Mouse (Mus musculus) left cerebral cortex, adult 2 months (tissue): ENCODE results near the gene Gucy2c. TPM values are rescaled to one million over a fixed set of nuclear protein-coding genes. Genes with fewer than 3 reads are reported as not detected.
A peak's percentile ranks its signal among the peaks of the same experiment; 100 is the strongest.
"Not testable (repeated sequence)": the region's sequence is repeated elsewhere in the genome, so short reads cannot be mapped to it uniquely, and the experiment has no call there.

ENCODE experiments used
- DNase-seq, 2 experiments: peaks; one replicate each; pipeline ENCODE4 v3.0.0; 2021 to 2022; ENCODE audit warnings: low spot score in 2 of 2, mixed read lengths in 1 of 2; ENCODE audit errors: extremely low spot score in 1 of 2
- H3K27ac ChIP-seq: fragments of 200-600 bp; 2 replicates; pipeline ENCODE4 v1.8.1; 2022
- H3K4me3 ChIP-seq: fragments of 200-600 bp; 2 replicates; pipeline ENCODE4 v1.8.1; 2022
- CTCF ChIP-seq: fragments of 200-600 bp; IDR thresholded peaks from 2 replicates; pipeline ENCODE4 v1.8.1; 2022; ENCODE audit warnings: antibody characterized with exemption, mild to moderate bottlenecking, moderate library complexity
- intact Hi-C: fragments of 180-260 bp; cut with DNase I; formaldehyde crosslinking; loops from one replicate; pipeline ENCODE4 v1.15.1; 2025
- total RNA-seq, 2 experiments: library from RNA; stranded (reverse); gene quantifications; 2 replicates each; pipeline ENCODE4 v1.2.3; 2021

Gucy2c gene
- total RNA-seq, 2 experiments from 2014 or later: 0.38 to 0.40 TPM

DNA sequence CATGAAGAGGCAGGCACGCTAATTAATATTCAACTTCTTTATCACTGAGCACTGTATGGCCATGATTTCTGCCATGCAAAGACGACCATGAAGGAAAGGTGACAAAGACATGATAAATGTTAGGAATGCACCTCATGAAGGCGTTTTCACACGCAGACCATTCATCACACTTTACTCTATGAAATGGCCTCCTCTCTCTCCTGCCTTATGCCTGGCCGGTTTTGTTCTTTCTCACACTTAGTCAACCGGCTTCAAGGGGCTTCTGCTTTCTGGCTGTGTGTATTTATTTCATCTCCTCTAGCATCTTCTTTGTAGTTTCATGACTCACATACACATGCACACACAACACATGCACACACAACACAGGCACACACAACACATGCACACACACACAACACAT lies 19.7 kb upstream of the Gucy2c start:
- Histone ChIP-seq H3K4me3 (no peak overlapping the region), H3K27ac (no peak overlapping the region)
- TF ChIP-seq CTCF: no peak
- no peak for DNase-seq
- intact Hi-C loops: no loop called here

DNA sequence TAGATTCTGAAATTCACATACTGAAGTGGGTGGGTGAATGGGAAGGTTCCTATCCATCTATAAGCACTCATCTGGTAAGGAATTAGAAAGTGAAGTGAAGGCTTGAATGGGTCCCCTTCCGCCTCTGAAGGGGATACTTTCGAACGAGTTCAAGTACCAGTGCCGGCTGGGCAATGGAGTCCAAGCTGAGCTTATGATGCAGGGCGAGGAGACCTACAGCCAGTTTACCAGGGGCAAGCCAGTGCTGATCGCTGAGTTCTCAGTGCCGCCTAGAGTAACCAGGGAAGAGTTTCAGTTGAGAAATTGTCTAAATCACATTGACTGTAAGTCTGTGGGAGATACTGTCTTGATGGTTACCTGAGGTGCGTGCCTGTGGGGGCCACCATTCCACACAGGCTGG lies 19.1 kb upstream of the Gucy2c start:
- intact Hi-C loops: no loop called here
- no peak overlapping the region for H3K27ac ChIP-seq
- H3K4me3 ChIP-seq: no peak overlapping the region
- DNase-seq: no peak
- no peak for TF ChIP-seq CTCF

DNA sequence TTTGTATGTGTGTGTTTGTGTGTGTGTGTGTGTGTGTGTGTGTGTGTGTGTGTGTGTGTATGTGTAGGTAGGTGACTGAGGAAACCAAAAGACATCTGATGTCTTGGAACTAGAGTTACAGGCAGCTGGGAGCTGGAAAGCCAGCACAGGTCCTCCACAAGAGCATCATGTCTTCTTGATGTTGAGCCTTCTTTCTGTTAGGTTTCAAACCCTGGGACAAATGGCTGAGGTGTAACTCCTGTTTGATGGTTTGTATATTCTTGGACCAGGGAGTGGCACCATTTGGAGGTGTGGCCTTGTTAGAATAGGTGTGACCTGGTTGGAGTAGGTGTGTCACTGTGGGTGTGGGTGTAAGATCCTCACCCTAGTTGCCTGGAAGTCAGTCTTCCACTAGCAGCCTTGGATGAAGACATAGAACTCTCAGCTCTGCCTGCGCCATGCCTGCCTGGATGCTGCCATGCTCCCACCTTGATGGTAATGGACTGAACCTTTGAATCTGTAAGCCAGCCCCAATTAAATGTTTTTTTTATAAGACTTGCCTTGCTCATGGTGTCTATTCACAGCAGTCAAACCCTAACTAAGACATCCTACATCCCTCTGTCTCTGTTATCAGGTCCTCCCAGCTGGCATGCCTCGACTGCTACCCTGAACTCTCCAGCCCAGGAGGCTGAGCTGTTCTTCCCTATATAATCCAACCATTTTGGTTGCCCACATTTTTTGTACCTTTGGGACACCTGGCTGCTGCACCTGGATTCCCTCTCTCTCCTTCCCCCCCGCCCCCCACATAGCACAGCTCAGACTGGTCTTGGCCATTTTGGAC lies 16.5 kb upstream of the Gucy2c start:
- intact Hi-C loops, H3K27ac ChIP-seq, DNase-seq: not testable (repeated sequence)

DNA sequence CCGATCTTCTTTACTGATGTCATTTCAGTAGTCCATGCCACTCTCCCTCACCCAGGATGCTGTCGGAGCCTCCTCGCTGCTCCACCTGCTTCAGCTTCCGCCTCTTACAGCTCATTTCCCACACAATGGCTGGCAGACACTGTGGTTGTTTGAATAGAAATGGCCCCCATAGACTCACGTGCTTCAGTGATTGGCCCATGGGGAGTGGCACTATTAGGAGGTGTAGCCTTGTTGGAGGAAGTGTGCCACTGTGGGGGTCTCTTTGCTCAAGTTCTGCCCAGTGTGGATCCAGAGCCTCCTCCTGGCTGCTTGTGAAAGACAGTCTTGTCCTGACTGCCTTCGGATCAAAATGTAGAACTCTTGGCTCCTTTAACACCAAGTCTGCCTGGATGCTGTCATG lies 14.3 kb upstream of the Gucy2c start:
- Histone ChIP-seq H3K4me3 (no peak overlapping the region), H3K27ac (no peak overlapping the region)
- no peak for DNase-seq
- intact Hi-C loops: no loop called here
- TF ChIP-seq CTCF: no peak

More for the DNA sequence above, 16.5 kb upstream of the Gucy2c start:
- not testable (repeated sequence) for H3K4me3 ChIP-seq

DNA sequence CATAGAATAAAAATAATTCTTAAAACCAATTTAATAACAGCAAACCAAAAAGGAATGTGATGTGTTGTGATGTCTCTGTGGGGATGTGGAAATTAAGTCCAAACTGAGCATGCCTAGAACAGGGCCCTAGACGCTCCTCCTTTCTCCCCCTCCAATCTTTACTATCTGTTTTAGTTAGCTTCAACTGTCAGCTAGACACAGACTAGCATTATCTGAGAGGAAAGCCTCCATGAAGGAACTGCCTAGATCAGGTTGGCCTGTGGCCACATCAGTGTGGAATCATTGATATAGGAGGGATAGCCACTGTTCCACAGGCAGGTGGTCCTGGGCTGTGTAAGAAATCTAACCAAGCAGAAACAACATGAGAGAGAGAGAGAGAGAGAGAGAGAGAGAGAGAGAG lies 13.5 kb upstream of the Gucy2c start:
- intact Hi-C loops: no loop called here
- DNase-seq: no peak
- Histone ChIP-seq H3K27ac (no peak overlapping the region), H3K4me3 (no peak overlapping the region)
- TF ChIP-seq CTCF: no peak

DNA sequence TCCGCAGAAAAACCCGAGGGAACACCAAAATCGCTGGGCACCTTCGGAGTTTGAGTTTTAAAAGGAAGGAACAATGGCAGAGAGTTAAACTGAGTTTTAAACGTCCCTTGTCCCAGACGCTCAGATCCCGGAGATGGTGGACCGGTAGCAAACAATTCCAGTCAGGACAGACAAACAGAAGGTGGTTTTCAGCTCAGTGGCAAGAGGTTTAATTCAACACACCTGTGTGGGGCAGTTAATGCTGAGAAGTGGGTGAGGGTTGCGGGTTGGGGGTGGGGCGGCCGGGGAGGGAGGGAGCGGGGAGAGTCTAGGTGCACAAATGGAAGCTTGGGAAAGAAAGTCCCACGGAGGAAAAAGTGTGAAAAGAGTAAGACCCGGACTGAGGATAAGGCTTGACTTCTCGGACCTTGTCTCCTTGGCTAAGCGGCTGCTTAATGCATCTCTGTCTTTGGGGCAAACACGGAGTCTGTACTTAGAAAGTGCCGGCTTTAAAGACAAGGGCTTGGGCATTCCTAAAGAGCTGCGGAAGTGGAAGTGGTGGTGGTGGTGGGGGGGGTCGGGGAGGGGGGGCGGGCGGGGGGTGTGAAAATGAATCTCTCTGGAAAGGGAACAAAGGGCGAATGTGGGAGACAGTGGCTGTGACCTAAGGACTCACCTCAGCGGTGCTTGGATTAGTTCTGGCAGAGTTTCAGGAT lies 12.4 kb upstream of the Gucy2c start:
- intact Hi-C loops: no loop called here
- H3K27ac ChIP-seq: no peak overlapping the region
- no peak overlapping the region for H3K4me3 ChIP-seq
- DNase-seq: no peak
- no peak for TF ChIP-seq CTCF

DNA sequence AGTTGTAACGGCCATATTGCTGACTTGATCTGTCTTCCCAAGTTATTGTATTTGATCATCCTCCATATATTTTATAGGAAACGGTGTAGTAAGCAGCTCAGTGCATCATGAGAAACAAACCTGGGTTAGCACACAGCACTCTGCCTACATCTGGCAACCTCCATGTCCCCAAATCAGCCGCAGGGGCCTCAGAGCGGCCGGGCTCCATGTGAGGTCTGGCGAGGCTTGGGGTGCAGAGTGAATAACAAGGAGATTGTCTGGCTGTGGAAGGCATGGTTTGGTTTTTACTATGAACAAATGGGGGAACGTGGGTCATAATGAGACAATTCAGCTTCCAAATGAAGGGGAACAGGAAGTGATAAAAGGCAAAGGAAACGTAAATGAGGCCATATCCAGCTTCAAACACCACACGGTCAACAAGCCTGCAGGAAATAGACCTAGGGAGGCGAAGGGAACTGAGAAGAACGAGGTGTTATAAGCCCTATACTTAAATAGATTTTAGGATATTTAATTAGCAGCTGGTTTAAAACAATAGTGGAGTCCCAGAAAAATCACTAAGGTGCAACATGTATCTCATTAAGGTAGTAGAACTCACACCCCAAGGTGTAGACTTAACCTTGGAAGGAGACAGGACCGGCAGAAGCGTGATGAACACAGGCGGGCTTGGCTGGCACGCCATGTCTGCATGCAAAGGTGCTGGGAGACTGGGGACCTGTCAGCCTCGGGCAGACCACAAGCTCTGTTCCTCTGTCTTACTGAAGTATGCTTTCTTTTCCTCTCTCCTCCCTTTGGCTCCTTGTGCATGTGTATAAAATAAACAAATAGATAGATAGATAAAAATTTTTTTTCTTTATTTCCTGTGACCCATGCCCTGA lies 11.6 kb upstream of the Gucy2c start:
- H3K27ac ChIP-seq: no peak overlapping the region
- no peak for DNase-seq
- intact Hi-C loops: no loop called here
- H3K4me3 ChIP-seq: no peak overlapping the region
- no peak for TF ChIP-seq CTCF

DNA sequence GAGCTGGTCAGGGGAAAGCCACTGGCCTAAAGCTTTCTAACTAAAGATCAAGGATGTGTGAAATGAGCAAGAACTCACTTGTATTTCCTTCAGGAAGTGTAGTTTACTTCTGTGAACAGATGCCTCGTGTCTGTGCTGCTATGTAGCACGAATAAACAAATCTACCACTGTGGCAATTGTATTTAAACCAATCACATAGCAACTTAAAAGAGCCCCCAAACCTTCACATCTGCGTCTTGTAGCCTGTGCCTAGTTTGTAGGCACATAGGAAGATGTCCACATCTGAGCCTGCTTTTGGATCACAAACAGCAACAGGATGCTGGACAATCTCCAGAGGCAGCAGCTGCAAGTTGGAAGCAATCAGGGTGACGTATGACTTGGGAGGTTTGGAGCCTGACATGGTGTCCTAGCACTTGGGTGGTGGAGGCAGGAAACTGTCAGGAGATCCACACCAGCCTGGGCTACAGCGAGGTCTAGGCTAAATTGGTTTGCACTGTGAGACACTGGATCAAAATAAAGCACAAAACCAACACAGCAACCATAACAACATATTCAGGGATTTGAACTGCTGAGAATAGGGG lies 7.9 kb upstream of the Gucy2c start:
- no peak for TF ChIP-seq CTCF
- no peak for DNase-seq
- H3K27ac ChIP-seq: no peak overlapping the region
- intact Hi-C loops: no loop called here
- no peak overlapping the region for H3K4me3 ChIP-seq

DNA sequence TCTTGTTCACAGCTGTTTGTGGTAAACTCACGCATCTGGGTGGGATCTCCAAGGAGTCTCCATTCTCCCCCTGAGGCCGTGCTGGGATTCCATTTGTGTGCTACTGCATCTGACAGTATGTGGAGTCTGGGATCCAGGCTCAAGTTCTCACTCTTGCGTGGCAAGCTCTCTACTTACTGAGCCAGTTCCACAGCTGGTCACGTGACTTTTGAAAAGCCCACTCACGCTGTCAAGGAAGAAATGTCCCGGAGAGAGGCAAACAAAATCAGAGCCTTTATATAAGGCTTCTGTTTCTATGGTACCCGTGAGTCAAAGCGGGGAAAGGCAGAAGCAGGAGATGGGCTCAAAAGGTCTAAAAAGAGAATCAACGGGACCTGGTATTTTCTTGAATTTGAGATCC lies 1.2 kb upstream of the Gucy2c start:
- Histone ChIP-seq H3K4me3 (no peak overlapping the region), H3K27ac (no peak overlapping the region)
- DNase-seq: peak in 1 of 2 experiments; percentile 29
- TF ChIP-seq CTCF: no peak
- intact Hi-C loops: no loop called here

DNA sequence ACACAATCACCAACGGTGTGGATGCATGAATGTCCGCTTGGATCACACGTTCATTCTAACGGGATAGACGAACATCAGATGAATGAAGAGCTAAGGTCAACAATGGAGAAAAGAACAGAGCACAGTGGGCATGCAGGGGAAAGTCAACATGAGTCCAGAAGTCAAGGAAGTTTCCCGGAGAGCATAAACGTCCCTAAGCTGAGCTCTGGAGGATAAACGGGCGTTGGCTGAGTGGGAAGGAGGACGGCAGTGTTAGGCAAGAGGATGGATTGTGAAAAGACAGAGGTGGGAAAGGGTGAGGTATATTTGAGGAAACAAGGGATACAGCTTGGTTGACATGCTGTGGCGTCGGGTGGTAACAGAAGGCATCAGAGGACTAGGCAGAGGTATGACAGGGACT lies 581 bp upstream of the Gucy2c start:
- intact Hi-C loops: no loop called here
- Histone ChIP-seq H3K27ac (no peak overlapping the region), H3K4me3 (no peak overlapping the region)
- DNase-seq: no peak
- TF ChIP-seq CTCF: no peak

DNA sequence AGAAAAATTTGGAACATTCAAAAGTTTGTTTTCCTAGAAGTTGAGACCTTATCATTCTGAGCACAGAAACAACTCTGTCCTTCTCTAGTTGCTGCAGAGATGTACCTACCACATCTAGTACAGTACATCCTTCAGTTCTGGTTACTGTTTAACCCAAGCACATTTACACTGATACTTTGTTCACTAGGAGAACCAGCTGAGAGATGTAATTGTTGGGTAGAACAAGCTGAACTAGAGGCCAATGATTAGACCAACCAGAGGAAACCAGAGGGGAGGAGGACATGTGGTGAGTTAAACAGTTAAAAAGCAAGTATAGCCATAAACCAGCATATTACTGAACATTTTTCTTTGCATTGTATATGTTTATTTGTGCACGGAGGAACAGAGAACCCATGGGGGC lies 5.2 kb downstream of the Gucy2c start:
- DNase-seq: no peak
- TF ChIP-seq CTCF: no peak
- intact Hi-C loops: no loop called here
- H3K27ac ChIP-seq: no peak overlapping the region
- no peak overlapping the region for H3K4me3 ChIP-seq

DNA sequence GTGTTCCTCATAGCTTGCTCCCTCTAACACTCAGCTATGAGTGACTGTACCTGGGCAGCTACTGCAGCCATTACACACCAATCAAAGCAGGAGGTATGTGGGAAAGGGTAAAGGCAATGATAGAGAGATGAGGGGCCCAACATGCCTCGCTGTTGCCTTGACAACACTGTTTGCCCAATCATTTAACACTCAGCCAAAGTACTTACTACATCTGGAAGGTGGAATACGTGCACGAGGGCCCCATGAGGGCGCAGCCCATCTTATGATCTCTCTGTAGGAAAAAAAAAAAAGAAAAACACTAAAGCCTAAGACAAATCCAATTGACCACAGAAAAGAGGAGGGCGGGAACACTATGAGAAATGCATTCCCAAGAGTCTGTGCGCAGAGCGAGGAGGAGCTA lies 11.7 kb downstream of the Gucy2c start:
- peak in 1 of 2 experiments; percentile 1 for DNase-seq
- H3K27ac ChIP-seq: no peak overlapping the region
- intact Hi-C loops: no loop called here
- TF ChIP-seq CTCF: no peak
- no peak overlapping the region for H3K4me3 ChIP-seq
